Mouse (Mus musculus) bone marrow, adult 2 months (tissue): ENCODE measurements around the gene Gm42957.

ENCODE experiments used
- CTCF ChIP-seq: fragments of 200-500 bp; IDR thresholded peaks from 2 replicates; pipeline ENCODE4 v1.5.1; 2011; ENCODE audit warnings: low read length, control low read depth; ENCODE audit not compliant: control insufficient read depth, insufficient read depth
- POLR2A ChIP-seq: fragments of 200-500 bp; IDR thresholded peaks from 2 replicates; pipeline ENCODE4 v1.6.1; 2011; ENCODE audit warnings: low read depth, mild to moderate bottlenecking, control low read depth, low read length, borderline replicate concordance; ENCODE audit not compliant: control insufficient read depth

DNA sequence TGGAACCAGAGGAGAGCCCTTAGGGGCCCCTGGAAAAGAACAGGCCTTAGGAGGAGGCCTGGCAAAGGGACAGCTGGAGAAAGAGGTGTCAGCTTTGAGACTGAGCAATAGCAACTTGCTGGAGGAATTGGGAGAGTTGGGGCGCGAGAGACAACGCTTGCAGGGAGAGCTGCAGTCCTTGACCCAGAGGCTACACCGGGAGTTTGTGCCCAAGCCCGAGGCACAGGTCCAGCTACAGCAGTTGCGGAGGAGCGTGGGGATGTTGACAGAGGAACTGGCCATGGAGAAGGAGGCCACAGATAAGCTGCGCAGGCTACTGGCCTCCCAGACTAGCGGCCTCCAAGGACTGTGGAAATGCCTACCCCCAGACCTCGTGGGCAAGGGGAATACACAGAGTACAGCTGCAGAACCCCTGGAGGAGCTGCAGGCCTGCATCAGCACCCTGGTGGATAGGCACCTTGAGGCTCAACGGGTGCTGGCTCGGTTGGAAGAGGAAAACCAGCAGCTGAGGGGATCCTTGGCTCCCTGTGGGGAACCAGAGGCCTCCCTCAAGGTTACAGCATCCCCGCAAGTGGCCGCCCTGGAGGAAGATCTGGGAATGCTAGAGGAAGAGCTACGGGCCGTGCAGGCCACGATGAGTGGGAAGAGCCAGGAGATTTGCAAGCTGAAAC is 49.0 kb downstream of the Gm42957 start:
- TF ChIP-seq CTCF (no peak), POLR2A (no peak)
